Mouse (Mus musculus): Measurements from ENCODE around the gene Luc7l2.

- 0 out of 4 replicates have a peak, but pooled peaks of 1 of the 2 experiments have one; percentile 13 for TF ChIP-seq POLR2A (IDR thresholded peaks at IDR 0.05; ENCODE audit: control insufficient read depth in 1 of 2, insufficient read depth in 1 of 2, low read depth in 1 of 2, low read length in 2 of 2, poor library complexity in 1 of 2)
- TF ChIP-seq GATA1 (IDR thresholded peaks at IDR 0.05; ENCODE audit: low read depth, low read length): no peak
Measured at GRCm38 (mm10) chr6:38635941-38636851, 85.1 kb downstream of the Luc7l2 start.
